Mouse (Mus musculus): ENCODE measurements around the gene Tob1.

GRCm38 (mm10) chr11:94255733-94256132, 44.5 kb downstream of the Tob1 start:
- TF ChIP-seq POLR2A (IDR thresholded peaks at IDR 0.05; ENCODE audit: low read depth, low read length) (no peak), CTCF (IDR thresholded peaks at IDR 0.05; ENCODE audit: extremely low read depth, insufficient read length, insufficient replicate concordance, low read depth, low read length) (no peak)
